Mouse (Mus musculus) ovary, adult 18-20 months (tissue): ENCODE results near the gene Olfr814.
"Not testable (repeated sequence)": the region's sequence is repeated elsewhere in the genome, so short reads cannot be mapped to it uniquely, and the experiment has no call there.

Source experiments
- DNase-seq: peaks from one replicate; pipeline ENCODE4 v3.0.0; 2022; ENCODE audit warnings: low spot score, mixed read lengths

The Olfr814 gene

GRCm38 (mm10) chr10:129879751-129880150 is at the start of gene Olfr814:
Olfr814 (minus strand) TSS chr10:129879851.
- not testable (repeated sequence) for DNase-seq

- no peak for DNase-seq
Measured at GRCm38 (mm10) chr10:129915497-129915896, 35.8 kb upstream of the Olfr814 start, which contains the start of gene Olfr816. Olfr816 (minus strand) TSS chr10:129915597.

GRCm38 (mm10) chr10:129905767-129906166 is 26.1 kb upstream of the Olfr814 start, which contains the start of gene Olfr815:
Olfr815 (minus strand) TSS chr10:129905867.
- DNase-seq: not testable (repeated sequence)

- DNase-seq: no peak
Measured at GRCm38 (mm10) chr10:129885934-129886333, 6.3 kb upstream of the Olfr814 start.

- not testable (repeated sequence) for DNase-seq
Measured at GRCm38 (mm10) chr10:129885496-129885895, 5.8 kb upstream of the Olfr814 start.

- DNase-seq: no peak
Measured at GRCm38 (mm10) chr10:129855067-129855466, 24.6 kb downstream of the Olfr814 start, which contains the start of gene Olfr813. Olfr813 (plus strand) TSS chr10:129855367.

- DNase-seq: no peak
Measured at GRCm38 (mm10) chr10:129847343-129847742, 32.3 kb downstream of the Olfr814 start.

GRCm38 (mm10) chr10:129845994-129846393 is 33.7 kb downstream of the Olfr814 start, which contains the start of gene Olfr812:
Olfr812 (minus strand) TSS chr10:129846094.
- no peak for DNase-seq
